Mouse (Mus musculus) kidney, embryonic 16.5 days (tissue): ENCODE measurements around the gene Gchfr. TPM values are rescaled to one million over a fixed set of nuclear protein-coding genes. Genes with fewer than 3 reads are reported as not detected.

Source experiments
- ATAC-seq: fragments of 200-750 bp; cut with Nextera tagmentation; 2 replicates; pipeline ENCODE4 v1.8.0; 2017; ENCODE audit warnings: moderate TSS enrichment; ENCODE audit not compliant: low FRiP score, low TSS enrichment
- H3K27ac ChIP-seq: fragments of 300-500 bp; sonication (generic); 2 replicates; pipeline ENCODE4 v1.5.1; 2014; ENCODE audit warnings: low read length
- H3K27me3 ChIP-seq: fragments of 300-500 bp; sonication (generic); 2 replicates; pipeline ENCODE4 v1.6.1; 2014; ENCODE audit warnings: low read length, control low read depth, mixed read lengths; ENCODE audit not compliant: insufficient read depth
- H3K36me3 ChIP-seq: fragments of 300-500 bp; sonication (generic); 2 replicates; pipeline ENCODE4 v1.6.1; 2014; ENCODE audit warnings: low read length, control low read depth, mixed read lengths; ENCODE audit not compliant: insufficient read depth
- H3K4me1 ChIP-seq: fragments of 300-500 bp; sonication (generic); 2 replicates; pipeline ENCODE4 v1.6.1; 2014; ENCODE audit warnings: low read length, control low read depth, mixed read lengths; ENCODE audit not compliant: insufficient read depth
- H3K4me2 ChIP-seq: fragments of 300-500 bp; sonication (generic); replicated peaks from 2 replicates; pipeline ENCODE4 v1.6.1; 2014; ENCODE audit warnings: low read depth, low read length
- H3K4me3 ChIP-seq: fragments of 300-500 bp; sonication (generic); 2 replicates; pipeline ENCODE4 v1.5.1; 2014; ENCODE audit warnings: mild to moderate bottlenecking, low read length
- H3K9ac ChIP-seq: fragments of 300-500 bp; sonication (generic); replicated peaks from 2 replicates; pipeline ENCODE4 v1.6.1; 2014; ENCODE audit warnings: low read length
- H3K9me3 ChIP-seq: fragments of 300-500 bp; sonication (generic); 2 replicates; pipeline ENCODE4 v1.6.1; 2016; ENCODE audit warnings: low read length, control low read depth
- WGBS: fragments of 180-500 bp; shearing (Covaris S2); extraction: QIAGEN DNeasy Blood & Tissue Kit; methylation state at CpG from one replicate; pipeline ENCODE4 v1.1.7; 2014; 5-methylcytosine and 5-hydroxymethylcytosine counted together
- polyA plus RNA-seq: library from polyadenylated mRNA; unstranded; fragments of >200 nt; fragmentation: Nextera tagmentation; extraction: Ambion mirVana; gene quantifications from 2 replicates; pipeline ENCODE4 v1.2.1, GENCODE M21; 2015

Gene Gchfr
- polyA plus RNA-seq, 1 experiment from 2014 or later, result 38.8 TPM

GRCm38 (mm10) chr2:119189029-119189710, 21.6 kb downstream of the Gchfr start:
- Histone ChIP-seq H3K27me3 (no peaks in the 10 kb centered on the region), H3K9ac (0 out of 2 replicates have a peak overlapping the region, but pooled peaks have one; percentile 53), H3K4me2 (peak overlapping the region; percentile 71), H3K27ac (no peak overlapping the region), H3K4me3 (peak overlapping the region; percentile 44), H3K9me3 (no peaks in the 10 kb centered on the region), H3K36me3 (no peaks in the 10 kb centered on the region; the same call in 1 of the 2 replicates), H3K4me1 (no peaks in the 10 kb centered on the region)
- 7% methylated on average over 15 of the region's 15 CpGs for WGBS
- ATAC-seq, result peak; percentile 92

- no peaks in the 10 kb centered on the region for H3K27me3 ChIP-seq
- no peak overlapping the region for H3K4me2 ChIP-seq
- H3K27ac ChIP-seq, result no peak overlapping the region
- no peak overlapping the region for H3K9ac ChIP-seq
- H3K9me3 ChIP-seq, result no peaks in the 10 kb centered on the region
- H3K4me3 ChIP-seq, result no peak overlapping the region
- 88% methylated on average over 5 of the region's 5 CpGs for WGBS
- H3K36me3 ChIP-seq, result no peaks in the 10 kb centered on the region; the same call in 1 of the 2 replicates
- ATAC-seq, result no peak
- H3K4me1 ChIP-seq, result no peaks in the 10 kb centered on the region
Observed at GRCm38 (mm10) chr2:119190969-119191368, 23.4 kb downstream of the Gchfr start.

GRCm38 (mm10) chr2:119194140-119194539, 26.6 kb downstream of the Gchfr start:
- no peak overlapping the region for H3K4me2 ChIP-seq
- 81% methylated on average over 5 of the region's 5 CpGs for WGBS
- no peak overlapping the region for H3K9ac ChIP-seq
- no peaks in the 10 kb centered on the region for H3K36me3 ChIP-seq
- H3K9me3 ChIP-seq, result no peaks in the 10 kb centered on the region
- ATAC-seq, result no peak
- no peaks in the 10 kb centered on the region for H3K27me3 ChIP-seq
- no peak overlapping the region for H3K4me3 ChIP-seq
- H3K4me1 ChIP-seq, result peaks cover 6% of the 10 kb centered on the region
- H3K27ac ChIP-seq, result no peak overlapping the region

GRCm38 (mm10) chr2:119196316-119197108, 28.9 kb downstream of the Gchfr start:
- no peak overlapping the region for H3K9ac ChIP-seq
- H3K4me1 ChIP-seq, result peaks cover 6% of the 10 kb centered on the region
- H3K9me3 ChIP-seq, result no peaks in the 10 kb centered on the region
- H3K4me3 ChIP-seq, result no peak overlapping the region
- ATAC-seq, result 0 out of 2 replicates have a peak, but pooled peaks have one; percentile 54
- H3K36me3 ChIP-seq, result no peaks in the 10 kb centered on the region
- H3K27me3 ChIP-seq, result no peaks in the 10 kb centered on the region
- no peak overlapping the region for H3K4me2 ChIP-seq
- WGBS, result 19% methylated on average over 4 of the region's 4 CpGs
- peak overlapping the region; percentile 59 for H3K27ac ChIP-seq

- Histone ChIP-seq H3K36me3 (no peaks in the 10 kb centered on the region), H3K9ac (no peak overlapping the region), H3K27me3 (no peaks in the 10 kb centered on the region), H3K27ac (no peak overlapping the region), H3K4me3 (no peak overlapping the region), H3K4me1 (peaks cover 6% of the 10 kb centered on the region), H3K9me3 (no peaks in the 10 kb centered on the region), H3K4me2 (no peak overlapping the region)
- ATAC-seq, result no peak
- 92% methylated on average over 1 of the region's 1 CpGs for WGBS
Observed at GRCm38 (mm10) chr2:119197493-119197892, 29.9 kb downstream of the Gchfr start.

- Histone ChIP-seq H3K9me3 (no peaks in the 10 kb centered on the region), H3K27me3 (no peaks in the 10 kb centered on the region), H3K36me3 (no peaks in the 10 kb centered on the region), H3K9ac (no peak overlapping the region), H3K27ac (no peak overlapping the region), H3K4me1 (peaks cover 10% of the 10 kb centered on the region), H3K4me2 (no peak overlapping the region), H3K4me3 (no peak overlapping the region)
- 33% methylated on average over 1 of the region's 1 CpGs for WGBS
- no peak for ATAC-seq
Observed at GRCm38 (mm10) chr2:119198049-119198448, 30.5 kb downstream of the Gchfr start.

- H3K4me2 ChIP-seq, result no peak overlapping the region
- ATAC-seq, result no peak
- 80% methylated on average over 3 of the region's 3 CpGs for WGBS
- no peaks in the 10 kb centered on the region for H3K9me3 ChIP-seq
- H3K27ac ChIP-seq, result no peak overlapping the region
- no peaks in the 10 kb centered on the region for H3K27me3 ChIP-seq
- no peaks in the 10 kb centered on the region for H3K36me3 ChIP-seq
- H3K9ac ChIP-seq, result no peak overlapping the region
- H3K4me3 ChIP-seq, result no peak overlapping the region
- peaks cover 12% of the 10 kb centered on the region for H3K4me1 ChIP-seq
Observed at GRCm38 (mm10) chr2:119198934-119199333, 31.4 kb downstream of the Gchfr start.

GRCm38 (mm10) chr2:119202914-119203453, 35.4 kb downstream of the Gchfr start:
- WGBS, result 25% methylated on average over 5 of the region's 5 CpGs
- 0 out of 2 replicates have a peak, but pooled peaks have one; percentile 41 for ATAC-seq

GRCm38 (mm10) chr2:119203871-119204460, 36.4 kb downstream of the Gchfr start:
- 41% methylated on average over 4 of the region's 4 CpGs for WGBS
- H3K27ac ChIP-seq, result no peak overlapping the region

More at GRCm38 (mm10) chr2:119202914-119203453, 35.4 kb downstream of the Gchfr start:
- Histone ChIP-seq H3K36me3 (no peaks in the 10 kb centered on the region), H3K4me2 (no peak overlapping the region), H3K4me3 (no peak overlapping the region), H3K9ac (no peak overlapping the region), H3K9me3 (no peaks in the 10 kb centered on the region), H3K27ac (no peak overlapping the region), H3K27me3 (no peaks in the 10 kb centered on the region), H3K4me1 (peaks cover 12% of the 10 kb centered on the region)

More at GRCm38 (mm10) chr2:119203871-119204460, 36.4 kb downstream of the Gchfr start:
- no peak for ATAC-seq
- Histone ChIP-seq H3K4me3 (no peak overlapping the region), H3K36me3 (no peaks in the 10 kb centered on the region), H3K4me2 (no peak overlapping the region), H3K27me3 (no peaks in the 10 kb centered on the region), H3K9me3 (no peaks in the 10 kb centered on the region), H3K4me1 (peaks cover 13% of the 10 kb centered on the region), H3K9ac (no peak overlapping the region)
